Mouse (Mus musculus) lung, postnatal 10 days (tissue): Measurements from ENCODE around the gene Vps13c.

Experiments used
- DNase-seq: peaks from one replicate; pipeline ENCODE4 v3.0.0; 2021

Vps13c gene

DNA sequence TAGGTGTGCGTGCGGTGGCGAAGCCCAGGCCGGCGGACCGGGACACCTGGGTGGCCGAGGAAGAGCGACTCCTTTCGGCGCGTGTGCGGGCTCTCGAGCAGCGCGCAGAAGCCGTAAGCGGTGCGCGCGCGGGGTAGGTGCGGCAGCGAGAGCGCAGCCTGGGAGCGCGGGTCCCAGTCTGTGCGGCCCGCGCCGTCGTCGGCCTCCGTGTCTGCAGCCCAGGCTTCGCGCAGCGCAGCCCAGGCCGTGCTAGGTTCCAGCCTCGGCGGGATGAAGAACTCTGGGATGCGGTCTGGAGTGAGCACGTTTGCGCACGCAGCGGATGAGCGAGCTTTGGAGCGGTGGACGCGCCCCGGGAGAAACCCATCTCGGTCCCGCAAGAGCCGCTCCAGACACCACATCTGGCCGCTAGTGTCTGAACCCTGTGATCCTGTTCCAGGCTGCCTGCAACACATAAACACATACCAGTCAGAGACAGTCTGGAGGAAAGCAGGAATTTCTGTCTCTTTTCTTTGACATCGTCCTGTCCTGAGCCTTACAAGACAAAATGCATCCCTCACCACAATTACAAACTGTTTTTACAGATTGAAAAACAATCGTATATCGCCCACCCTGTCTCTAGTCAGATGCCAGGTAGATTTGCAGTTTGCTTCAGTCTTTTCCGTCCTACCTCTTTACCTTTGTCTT, 8.7 kb upstream of the Vps13c start:
- peak; percentile 37 for DNase-seq

GRCm38 (mm10) chr9:67832046-67832605, 8.1 kb upstream of the Vps13c start, which contains the start of gene C2cd4a:
Gene C2cd4a (minus strand): TSS chr9:67832330.
- peak; percentile 36 for DNase-seq

- no peak for DNase-seq
Observed at GRCm38 (mm10) chr9:67834535-67834934, 5.7 kb upstream of the Vps13c start.

- no peak for DNase-seq
Observed at GRCm38 (mm10) chr9:67837311-67837710, 2.9 kb upstream of the Vps13c start.

GRCm38 (mm10) chr9:67842797-67843196, 2.6 kb downstream of the Vps13c start:
- peak; percentile 46 for DNase-seq

- no peak for DNase-seq
Observed at GRCm38 (mm10) chr9:67845012-67845411, 4.8 kb downstream of the Vps13c start.

DNA sequence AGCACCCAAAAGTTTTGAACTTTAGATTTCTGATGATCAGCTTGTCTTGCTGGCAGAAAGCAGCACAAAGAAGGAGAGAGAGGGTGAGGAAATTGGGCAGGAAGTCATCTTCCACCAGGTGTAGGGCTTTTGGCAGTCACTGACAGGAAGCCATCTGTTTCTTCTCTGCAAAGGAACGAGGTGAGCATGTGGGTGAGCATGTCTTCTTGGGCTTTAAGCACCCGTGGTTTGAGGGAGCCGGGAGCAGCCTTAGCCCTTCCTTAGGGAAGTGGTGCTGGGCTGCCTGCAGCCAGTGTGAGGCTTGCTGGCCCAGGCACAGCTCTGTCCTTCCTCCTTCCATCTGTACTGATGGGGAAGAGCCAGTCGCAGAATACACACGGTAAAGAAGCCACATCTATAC, 5.5 kb downstream of the Vps13c start:
- no peak for DNase-seq

DNA sequence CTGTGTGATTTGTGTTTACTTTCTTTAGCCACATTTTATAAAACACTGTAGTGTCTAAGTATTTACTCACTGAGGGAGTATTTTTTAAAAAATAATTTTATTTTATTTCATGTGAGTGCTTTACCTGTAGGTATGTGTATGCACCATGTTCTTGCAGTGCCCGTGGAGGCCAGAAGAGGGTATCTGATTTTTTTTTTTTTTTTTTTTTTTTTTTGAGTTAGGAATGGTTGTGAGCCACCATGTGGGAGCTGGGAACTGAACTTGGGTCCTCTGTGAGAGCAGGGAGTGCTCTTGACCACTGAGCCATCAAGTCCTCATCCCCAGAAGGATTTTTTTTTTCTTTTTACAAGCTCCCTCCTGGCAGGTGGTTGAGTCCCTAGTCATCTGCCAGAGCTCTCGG, 5.9 kb downstream of the Vps13c start:
- DNase-seq: no peak

DNA sequence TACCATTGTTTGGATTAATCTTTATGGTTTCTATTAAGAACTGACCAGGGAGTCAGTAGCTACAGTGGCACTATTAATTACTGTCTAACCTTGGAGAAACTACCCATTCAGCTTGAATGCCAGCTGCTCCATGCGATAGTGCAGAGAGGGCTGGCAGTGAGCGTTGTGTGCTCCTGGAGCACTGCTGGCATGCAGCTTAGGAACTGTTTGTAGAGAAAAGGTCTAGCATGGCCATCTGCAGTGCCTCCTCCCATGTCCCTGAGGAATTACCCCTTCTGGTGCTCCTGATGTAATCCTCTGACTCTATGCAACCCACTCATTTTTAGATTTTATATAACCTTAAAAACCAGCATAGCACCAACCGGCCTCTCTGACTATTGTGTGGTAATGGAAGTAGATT, 7.4 kb downstream of the Vps13c start:
- DNase-seq: no peak

DNA sequence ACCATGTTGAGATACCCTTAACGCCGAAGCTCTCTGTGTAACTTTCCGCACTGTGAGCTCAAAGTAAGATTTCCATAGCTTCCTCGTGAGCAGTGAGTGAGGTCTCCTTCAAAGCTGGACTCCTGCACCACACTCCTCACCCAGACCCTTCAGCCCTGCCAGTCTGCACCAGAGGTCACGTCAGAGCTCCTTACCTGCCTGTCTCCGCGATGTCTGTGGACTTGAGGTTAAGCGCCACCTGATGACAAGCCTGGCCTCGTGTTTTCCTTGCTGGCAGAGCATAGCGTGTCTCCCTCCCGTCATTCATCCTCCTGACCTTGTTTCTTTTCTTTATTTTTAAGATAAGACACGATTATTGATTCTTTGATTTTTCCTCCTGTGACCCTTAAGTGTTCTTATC, 9.2 kb downstream of the Vps13c start:
- no peak for DNase-seq

DNA sequence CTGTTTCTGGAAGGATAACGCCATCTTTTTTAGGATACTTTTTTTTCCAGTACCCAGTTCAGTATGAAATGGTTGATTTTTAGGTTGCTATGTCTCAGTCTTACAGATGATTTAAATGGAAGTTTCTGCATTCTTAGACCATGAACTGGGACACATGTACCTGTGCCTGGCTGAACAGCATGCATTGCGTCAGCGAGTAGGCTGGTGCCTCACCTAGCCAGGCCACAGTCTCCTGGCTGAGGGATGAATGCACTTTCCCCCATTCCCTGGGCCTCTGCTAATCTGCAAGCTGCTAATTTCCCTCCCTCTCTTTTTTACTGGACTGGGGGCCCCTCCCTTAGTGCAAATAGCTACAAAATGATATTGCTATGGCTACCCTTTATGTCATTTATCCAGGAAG, 9.7 kb downstream of the Vps13c start:
- DNase-seq: no peak

DNA sequence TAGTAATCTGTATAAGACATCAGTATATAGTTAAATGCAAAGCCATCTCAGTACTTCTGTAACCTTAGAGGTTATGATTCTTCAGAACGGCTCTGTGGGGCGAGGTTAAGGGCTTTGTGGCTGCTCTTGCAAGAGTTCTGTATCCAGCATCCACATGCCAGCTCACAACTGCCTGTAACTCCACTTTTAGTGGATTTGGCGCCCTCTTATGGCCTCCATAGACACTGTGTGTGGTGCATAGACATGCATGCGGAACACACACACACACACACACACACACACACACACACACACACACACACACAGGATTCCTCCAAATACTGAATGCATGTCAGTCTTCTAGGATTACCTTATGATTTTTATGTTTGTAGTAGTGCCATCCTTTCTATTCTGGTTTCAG, 11.0 kb downstream of the Vps13c start:
- peak; percentile 52 for DNase-seq

DNA sequence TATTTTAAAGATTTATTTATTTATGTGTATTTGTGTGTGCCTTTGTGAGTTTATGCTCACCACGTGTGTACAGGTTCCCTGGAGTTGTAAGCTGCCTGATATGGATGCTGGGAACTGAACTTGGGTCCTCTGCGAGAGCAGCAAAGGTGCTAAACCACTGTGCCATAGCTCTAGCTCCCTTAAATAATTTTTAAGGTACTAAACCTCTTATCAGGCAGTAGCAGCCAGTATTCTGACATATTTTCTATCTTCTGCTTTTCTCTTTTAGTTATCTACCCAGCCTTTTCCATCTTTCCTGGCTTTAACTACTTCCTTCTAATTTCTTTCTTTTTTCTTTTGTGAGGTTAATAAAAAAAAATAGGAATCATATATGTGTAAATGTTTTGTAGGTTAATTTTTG, 20.1 kb downstream of the Vps13c start:
- no peak for DNase-seq

- no peak for DNase-seq
Observed at GRCm38 (mm10) chr9:67863332-67863731, 23.1 kb downstream of the Vps13c start.

- no peak for DNase-seq
Observed at GRCm38 (mm10) chr9:67864011-67864410, 23.8 kb downstream of the Vps13c start.

DNA sequence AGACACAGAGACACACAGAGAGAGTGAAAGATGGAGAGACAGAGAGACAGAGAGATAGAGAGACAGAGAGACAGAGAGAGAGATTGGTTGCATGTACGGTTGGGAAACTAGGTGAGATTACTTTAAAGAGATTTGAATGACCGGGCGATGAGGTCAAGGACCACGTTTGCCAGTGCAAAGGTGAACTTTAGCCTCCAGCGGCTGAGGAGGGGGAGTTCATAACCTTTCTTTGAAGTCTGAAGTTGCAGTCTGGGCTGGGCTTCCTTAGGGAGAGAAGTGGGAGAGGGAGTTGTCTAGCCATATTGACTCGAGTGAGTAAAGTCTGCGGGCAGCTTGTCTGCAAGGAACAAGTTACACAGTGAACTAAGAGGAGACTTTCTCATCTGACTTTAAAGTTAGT, 25.2 kb downstream of the Vps13c start:
- DNase-seq: no peak

DNA sequence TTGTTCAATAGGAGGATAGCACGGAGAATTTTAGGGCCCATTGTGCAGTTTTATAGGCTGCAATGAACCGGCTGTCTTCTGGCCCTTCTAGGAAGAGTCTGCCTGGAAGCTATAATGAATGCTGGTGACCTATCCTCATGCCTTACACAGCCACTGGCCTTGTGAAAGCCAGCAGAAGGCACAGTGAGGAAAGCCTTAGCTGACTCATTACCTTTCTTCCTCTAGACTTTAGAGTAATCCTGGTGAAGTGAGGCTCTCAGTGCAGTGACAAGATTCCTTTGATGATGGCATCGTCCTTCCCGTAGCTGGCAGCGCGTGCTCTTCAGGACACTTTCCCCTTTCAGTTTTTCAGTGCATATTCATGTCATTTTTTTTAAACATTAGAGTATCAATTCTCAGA, 27.2 kb downstream of the Vps13c start:
- DNase-seq: no peak

DNA sequence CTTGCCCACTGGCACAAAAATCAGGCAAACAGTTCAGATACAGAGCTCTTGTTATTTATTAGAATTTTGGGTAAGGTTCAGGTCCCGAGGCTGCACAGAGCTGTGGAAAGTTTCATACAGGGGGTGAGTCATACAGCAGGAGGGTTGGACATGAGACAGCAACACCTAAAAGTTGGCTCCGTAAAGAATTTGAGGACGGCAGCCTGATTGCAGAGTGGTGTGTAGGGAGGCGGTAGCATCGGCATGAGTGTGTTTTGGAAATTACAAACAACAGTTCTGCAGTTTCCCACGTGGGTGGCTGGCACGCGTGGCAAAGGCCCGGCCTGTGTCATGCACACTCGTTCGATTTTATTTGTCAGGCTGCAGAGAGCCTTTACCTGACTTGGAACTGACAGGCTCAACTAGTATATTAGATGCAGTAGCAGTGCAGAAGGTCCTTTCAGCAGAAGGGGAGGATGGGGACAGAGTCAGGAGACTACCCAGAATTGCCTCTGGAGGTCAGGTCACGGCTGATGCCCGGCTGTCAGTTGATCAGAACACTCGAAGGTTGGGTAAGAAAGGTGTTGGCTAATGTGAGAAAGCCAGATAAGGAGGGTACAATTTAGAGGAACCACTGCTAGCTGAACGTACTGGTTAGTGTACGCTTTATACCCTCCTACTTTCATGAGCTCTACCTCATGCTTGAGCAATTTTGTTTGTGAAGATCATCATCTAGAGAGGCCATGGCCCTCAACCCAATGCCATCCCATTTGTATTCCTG, 29.7 kb downstream of the Vps13c start:
- no peak for DNase-seq

DNA sequence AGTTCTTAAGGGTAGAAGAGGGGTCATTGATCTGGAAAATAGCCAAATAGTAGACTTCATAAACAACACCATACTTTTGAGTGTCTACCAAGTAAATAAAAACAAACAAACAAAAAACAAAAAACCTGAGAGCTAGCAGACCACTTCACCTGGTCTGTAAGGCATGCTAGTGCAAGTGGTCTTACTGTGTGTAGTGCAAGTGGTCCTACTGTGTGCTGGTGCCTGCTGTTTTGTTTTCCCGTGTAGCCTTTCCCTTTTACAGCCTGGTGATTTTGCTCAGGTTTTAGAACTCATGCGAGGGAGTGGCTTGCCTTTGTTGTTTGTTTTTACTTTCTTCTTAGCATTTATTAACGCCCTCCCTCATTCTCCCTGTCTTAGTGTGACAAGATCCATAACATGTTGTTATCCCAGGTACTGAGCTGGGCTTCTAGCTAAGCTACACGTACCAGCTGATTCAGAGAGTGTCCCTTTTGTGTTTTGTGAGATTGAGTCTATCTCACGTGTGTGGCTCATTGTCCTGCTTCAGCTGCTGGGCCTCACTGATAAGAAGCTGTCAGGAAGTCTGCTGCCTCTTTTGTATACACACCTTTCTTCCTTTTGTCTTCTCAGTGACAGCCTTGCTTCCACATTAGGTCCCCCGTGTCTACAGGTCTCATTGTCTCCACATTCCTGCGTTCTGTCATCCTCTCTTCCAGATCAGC, 34.5 kb downstream of the Vps13c start:
- DNase-seq: no peak

DNA sequence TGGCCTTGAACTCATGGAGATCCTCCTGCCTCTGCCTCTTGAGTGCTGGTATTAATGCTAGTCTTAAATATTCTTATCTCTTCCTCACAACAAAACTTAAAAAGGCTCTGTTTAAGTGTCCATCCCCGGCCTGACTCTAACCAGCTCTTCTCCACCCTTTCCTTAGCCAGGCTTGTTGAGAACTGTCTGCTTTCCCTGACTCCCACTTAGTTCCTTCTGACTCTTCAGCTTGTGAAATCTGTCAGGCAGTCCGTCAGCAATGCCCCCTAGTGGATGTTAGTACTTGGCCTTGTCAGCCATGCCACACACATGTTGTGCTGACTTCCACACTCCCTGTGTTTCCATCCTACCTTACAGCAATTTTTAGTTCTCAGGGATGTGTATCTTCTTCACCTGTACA, 35.1 kb downstream of the Vps13c start:
- peak; percentile 63 for DNase-seq

DNA sequence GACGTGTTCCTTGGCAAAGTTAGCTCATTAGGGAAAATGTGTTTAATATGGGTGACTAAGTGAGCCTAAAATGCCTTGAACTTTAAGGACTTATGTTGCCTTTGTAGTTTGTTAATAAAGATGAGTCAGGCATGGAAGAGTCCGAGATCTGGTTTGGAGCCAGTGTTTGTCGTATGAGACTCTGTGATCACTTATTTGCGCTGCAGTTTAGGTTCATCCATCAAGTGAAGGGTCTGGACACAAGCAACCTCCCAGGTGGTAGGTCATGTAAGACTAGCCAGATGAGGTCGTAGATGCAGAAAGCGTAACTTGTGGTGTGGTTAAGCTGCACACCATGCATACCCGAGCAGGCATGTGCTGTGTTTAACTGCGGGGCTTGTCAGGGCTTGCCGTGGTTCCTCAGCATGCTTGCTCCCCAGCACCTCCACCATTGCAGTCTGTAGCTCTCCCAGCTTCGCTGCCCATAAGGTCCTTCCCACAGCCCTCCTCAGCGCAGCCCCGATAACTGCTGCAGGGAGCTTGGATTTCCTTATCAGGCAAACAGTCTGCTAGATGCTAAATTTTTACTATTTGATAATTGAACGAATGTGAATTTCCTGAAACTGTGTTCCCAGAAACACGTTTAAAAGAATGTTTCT, 37.0 kb downstream of the Vps13c start:
- DNase-seq: no peak

GRCm38 (mm10) chr9:67878197-67878769, 38.1 kb downstream of the Vps13c start:
- no peak for DNase-seq
